Mouse (Mus musculus) hindbrain, embryonic 11.5 days (tissue): ENCODE measurements around the gene Apln. TPM values are rescaled to one million over a fixed set of nuclear protein-coding genes. Genes with fewer than 3 reads are reported as not detected.
A peak's percentile ranks its signal among the peaks of the same experiment; 100 is the strongest.

Experiments
- ATAC-seq: fragments of 200-750 bp; cut with Nextera tagmentation; 2 replicates; pipeline ENCODE4 v1.8.0; 2017; ENCODE audit warnings: mild to moderate bottlenecking, moderate TSS enrichment, moderate library complexity; ENCODE audit not compliant: low FRiP score
- DNase-seq: peaks from one replicate; pipeline ENCODE4 v3.0.0-alpha.2; 2015; ENCODE audit warnings: low spot score
- H3K27ac ChIP-seq: fragments of 300-500 bp; sonication (generic); 2 replicates; pipeline ENCODE4 v1.5.1; 2014; ENCODE audit warnings: mild to moderate bottlenecking, low read depth, low read length
- H3K27me3 ChIP-seq: fragments of 300-500 bp; sonication (generic); 2 replicates; pipeline ENCODE4 v1.6.1; 2014; ENCODE audit warnings: mild to moderate bottlenecking, low read length, moderate library complexity, mixed read lengths; ENCODE audit not compliant: control insufficient read depth, insufficient read depth
- H3K36me3 ChIP-seq: fragments of 300-500 bp; sonication (generic); 2 replicates; pipeline ENCODE4 v1.6.1; 2014; ENCODE audit warnings: mild to moderate bottlenecking, low read length, moderate library complexity, mixed read lengths; ENCODE audit not compliant: control insufficient read depth, insufficient read depth
- H3K4me1 ChIP-seq: fragments of 300-500 bp; sonication (generic); replicated peaks from 2 replicates; pipeline ENCODE4 v1.6.1; 2014; ENCODE audit warnings: low read length, mixed read lengths; ENCODE audit not compliant: control insufficient read depth, insufficient read depth
- H3K4me2 ChIP-seq: fragments of 300-500 bp; sonication (generic); replicated peaks from 2 replicates; pipeline ENCODE4 v1.6.1; 2014; ENCODE audit warnings: mild to moderate bottlenecking, low read depth, low read length
- H3K4me3 ChIP-seq: fragments of 300-500 bp; sonication (generic); 2 replicates; pipeline ENCODE4 v1.5.1; 2014; ENCODE audit warnings: low read depth, low read length
- H3K9ac ChIP-seq: fragments of 300-500 bp; sonication (generic); 2 replicates; pipeline ENCODE4 v1.6.1; 2014; ENCODE audit warnings: low read depth, low read length
- H3K9me3 ChIP-seq: fragments of 300-500 bp; sonication (generic); 2 replicates; pipeline ENCODE4 v1.6.1; 2016; ENCODE audit warnings: low read length; ENCODE audit not compliant: control insufficient read depth
- WGBS: fragments of 180-500 bp; shearing (Covaris S2); extraction: QIAGEN DNeasy Blood & Tissue Kit; methylation state at CpG from one replicate; pipeline ENCODE4 v1.1.7; 2014; 5-methylcytosine and 5-hydroxymethylcytosine counted together
- polyA plus RNA-seq: library from polyadenylated mRNA; unstranded; fragments of >200 nt; fragmentation: Nextera tagmentation; extraction: Ambion mirVana; gene quantifications from 2 replicates; pipeline ENCODE4 v1.2.1, GENCODE M21; 2014

The Apln gene
- polyA plus RNA-seq, 1 experiment from 2014 or later: 1.5 TPM

DNA sequence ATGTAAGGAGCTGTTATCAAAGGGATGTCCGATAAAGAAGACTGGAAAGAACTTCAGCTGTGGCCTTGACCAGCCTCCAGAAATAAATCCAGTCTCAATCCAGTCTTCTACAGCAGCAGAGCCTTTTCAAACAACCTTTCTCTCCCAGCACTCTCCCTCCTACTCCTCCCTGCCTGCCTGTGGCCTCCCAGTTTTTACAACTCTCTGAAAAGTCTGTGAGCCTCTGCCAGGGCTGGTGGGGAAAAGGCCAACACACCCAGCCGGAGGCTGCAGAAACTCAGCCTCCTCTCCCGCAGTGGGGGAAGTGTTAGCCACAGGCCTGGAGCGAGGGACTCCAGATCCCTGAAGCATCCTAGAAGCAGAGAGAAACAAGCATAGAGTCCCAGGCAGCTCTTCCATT, 27.8 kb upstream of the Apln start:
- Histone ChIP-seq H3K9me3 (no peaks in the 10 kb centered on the region), H3K4me1 (no peaks in the 10 kb centered on the region), H3K9ac (no peak overlapping the region), H3K27me3 (no peaks in the 10 kb centered on the region), H3K4me3 (no peak overlapping the region), H3K4me2 (no peak overlapping the region), H3K27ac (no peak overlapping the region), H3K36me3 (no peaks in the 10 kb centered on the region)
- WGBS: 90% methylated on average over 4 of the region's 4 CpGs
- ATAC-seq (no peak), DNase-seq (no peak)

DNA sequence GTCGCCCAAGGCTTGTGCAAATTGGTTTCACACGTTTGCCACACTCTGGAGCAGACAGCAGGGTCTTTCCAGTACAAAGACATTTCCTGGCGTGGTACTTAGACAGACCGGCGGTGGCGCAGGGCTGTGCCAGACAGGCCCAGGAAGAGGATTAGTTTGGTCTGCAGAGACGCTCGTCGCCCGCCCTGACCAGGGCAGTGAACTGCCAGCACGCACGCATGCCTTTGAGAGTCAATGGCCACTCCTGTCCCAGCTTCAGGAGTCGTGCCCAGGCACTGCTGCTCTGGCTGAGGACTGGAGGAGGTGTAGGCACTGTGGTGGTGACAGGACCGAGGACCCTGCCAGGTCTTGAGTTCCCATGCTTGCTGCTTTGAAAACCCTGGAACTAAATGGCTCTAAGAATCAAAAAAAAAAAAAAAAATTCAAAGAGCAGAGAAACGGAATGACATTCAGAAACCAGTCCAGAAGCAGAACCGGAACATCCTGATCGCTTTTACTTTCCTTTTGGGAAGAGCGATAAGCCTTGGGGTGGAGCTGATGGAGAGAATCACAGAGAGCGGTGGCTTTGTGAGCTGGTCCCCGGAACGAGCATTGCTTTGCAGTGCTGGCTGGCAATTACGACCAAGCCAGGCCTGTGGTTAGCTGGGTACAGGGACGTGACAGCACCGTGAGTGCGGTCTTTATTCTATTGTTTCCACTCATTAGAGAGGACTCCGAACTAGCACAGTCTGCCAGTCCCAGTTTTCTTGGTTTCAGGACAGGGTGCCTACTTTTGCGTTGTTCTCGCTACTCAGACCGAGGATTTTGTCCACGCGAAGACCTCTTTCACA, 19.7 kb upstream of the Apln start:
- peak; percentile 80 for ATAC-seq

DNA sequence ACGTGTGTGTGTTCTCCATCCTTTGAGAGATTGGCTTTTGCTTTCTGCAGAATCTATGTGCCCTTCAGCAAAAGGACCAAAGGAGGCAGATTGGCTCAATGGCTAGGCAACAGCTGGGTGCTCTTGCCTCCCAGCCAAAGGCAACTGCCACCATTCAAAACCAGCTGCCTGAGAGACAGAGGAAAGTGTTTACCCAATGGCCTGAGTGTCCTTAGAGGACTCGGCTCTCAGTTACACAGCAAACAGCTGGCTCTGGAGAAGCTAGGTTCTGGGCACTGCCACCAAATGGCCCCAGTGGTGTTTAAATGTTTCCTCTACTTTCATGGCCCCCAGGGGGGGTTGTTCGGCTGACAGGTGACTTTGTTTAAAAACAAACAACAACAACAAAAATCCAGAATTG, 19.1 kb upstream of the Apln start:
- 38% methylated on average over 3 of the region's 3 CpGs for WGBS
- Histone ChIP-seq H3K9ac (no peak overlapping the region), H3K27me3 (no peaks in the 10 kb centered on the region), H3K27ac (no peak overlapping the region), H3K4me2 (peak overlapping the region; percentile 39), H3K9me3 (no peaks in the 10 kb centered on the region), H3K36me3 (no peaks in the 10 kb centered on the region), H3K4me3 (no peak overlapping the region), H3K4me1 (no peaks in the 10 kb centered on the region)
- ATAC-seq (no peak), DNase-seq (no peak)

More for the DNA sequence above, 19.7 kb upstream of the Apln start:
- Histone ChIP-seq H3K4me3 (peak overlapping the region; percentile 17), H3K27me3 (no peaks in the 10 kb centered on the region), H3K4me1 (no peaks in the 10 kb centered on the region), H3K9me3 (no peaks in the 10 kb centered on the region), H3K9ac (no peak overlapping the region), H3K36me3 (no peaks in the 10 kb centered on the region), H3K4me2 (peak overlapping the region; percentile 39), H3K27ac (no peak overlapping the region)
- peak; percentile 51 for DNase-seq
- 30% methylated on average over 31 of the region's 31 CpGs for WGBS

DNA sequence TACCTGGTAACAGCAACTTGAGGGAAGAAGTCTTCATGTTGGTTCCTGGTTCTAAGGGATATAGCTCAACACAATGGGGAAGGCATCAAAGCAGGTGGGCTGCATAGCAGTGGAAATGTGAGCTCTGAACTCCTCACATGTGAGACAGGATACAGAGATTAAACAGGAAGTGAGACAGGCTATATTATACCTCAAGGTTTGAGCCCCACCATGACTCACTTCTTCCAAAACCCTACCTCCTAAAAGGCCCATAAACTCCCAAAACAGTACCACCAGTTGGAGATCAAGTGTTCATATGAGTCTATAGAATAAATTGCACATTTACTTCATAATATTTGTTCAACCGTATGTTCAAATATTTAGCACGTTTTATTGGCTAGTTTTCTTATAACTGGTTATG, 11.7 kb upstream of the Apln start:
- no peaks in the 10 kb centered on the region for H3K27me3 ChIP-seq
- H3K4me2 ChIP-seq: no peak overlapping the region
- no peaks in the 10 kb centered on the region for H3K36me3 ChIP-seq
- H3K27ac ChIP-seq: no peak overlapping the region
- H3K9ac ChIP-seq: no peak overlapping the region
- no peaks in the 10 kb centered on the region for H3K9me3 ChIP-seq
- whole genome bisulfite sequencing: 81% methylated on average over 2 of the region's 2 CpGs
- ATAC-seq: no peak
- no peak overlapping the region for H3K4me3 ChIP-seq
- H3K4me1 ChIP-seq: no peaks in the 10 kb centered on the region
- DNase-seq: no peak

DNA sequence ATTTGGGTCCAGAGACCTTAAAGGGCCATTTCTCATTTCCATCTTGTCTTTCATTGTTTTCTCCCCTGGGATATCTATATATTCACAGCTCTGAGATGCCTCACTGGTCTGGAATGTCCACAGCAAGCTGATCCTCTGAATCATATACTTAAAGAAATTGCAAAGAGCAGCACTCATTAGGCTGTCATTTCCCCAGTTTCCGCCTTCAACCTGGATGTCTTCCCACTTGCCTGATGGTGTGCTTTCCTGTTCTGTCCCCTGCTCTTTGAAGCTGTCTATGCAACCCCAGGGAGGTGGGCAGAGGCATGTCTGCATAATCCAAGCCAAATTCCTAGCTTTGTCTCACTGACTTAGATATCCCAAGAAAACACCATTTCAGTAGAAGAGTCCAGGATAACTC, 9.6 kb upstream of the Apln start:
- DNase-seq (no peak), ATAC-seq (no peak)
- H3K4me3 ChIP-seq: no peak overlapping the region
- H3K9ac ChIP-seq: no peak overlapping the region
- no peaks in the 10 kb centered on the region for H3K36me3 ChIP-seq
- WGBS: 86% methylated on average over 1 of the region's 1 CpGs
- no peaks in the 10 kb centered on the region for H3K4me1 ChIP-seq
- no peaks in the 10 kb centered on the region for H3K27me3 ChIP-seq
- no peaks in the 10 kb centered on the region for H3K9me3 ChIP-seq
- H3K4me2 ChIP-seq: no peak overlapping the region
- no peak overlapping the region for H3K27ac ChIP-seq

DNA sequence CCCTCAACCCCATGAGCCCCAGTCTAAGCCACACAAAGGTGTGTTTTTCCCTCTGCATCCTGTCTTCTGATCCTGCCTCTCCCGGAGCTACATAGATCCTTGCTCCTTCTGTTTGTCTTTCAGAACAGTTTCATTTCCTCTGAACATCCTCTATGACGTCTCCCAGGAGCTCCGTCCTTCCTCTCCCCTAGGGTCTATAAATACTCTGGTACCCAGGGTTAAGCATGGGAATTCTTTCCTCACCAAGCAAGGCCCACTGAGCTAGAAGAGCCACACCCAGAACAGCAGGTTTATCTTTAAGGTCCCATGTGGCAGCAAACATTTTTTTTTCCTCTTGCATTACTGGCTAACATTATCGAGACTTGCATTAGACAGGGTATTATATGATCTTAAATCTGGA, 8.1 kb upstream of the Apln start:
- no peak for ATAC-seq
- WGBS: 76% methylated on average over 4 of the region's 4 CpGs

DNA sequence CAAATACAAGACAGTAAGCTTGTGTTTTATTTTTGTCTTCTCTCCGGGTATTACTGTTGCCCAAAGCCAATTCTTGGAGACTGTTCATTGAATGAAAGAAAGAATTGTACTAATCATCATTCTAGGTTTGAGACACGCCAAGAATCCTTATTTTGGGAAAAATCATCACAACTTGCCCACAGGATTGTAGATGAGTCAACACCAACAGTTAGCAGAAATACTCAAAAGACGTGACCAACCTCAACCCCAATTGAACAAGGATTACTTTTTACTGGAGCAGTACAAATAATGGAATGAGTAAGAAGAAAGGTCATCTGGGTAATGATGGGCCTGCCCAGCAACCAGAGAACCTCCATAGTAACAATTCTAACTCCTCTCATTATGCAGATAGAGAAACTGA, 5.7 kb upstream of the Apln start:
- no peak overlapping the region for H3K27ac ChIP-seq
- WGBS: 72% methylated on average over 3 of the region's 3 CpGs

More for the DNA sequence above, 8.1 kb upstream of the Apln start:
- Histone ChIP-seq H3K27me3 (no peaks in the 10 kb centered on the region), H3K36me3 (no peaks in the 10 kb centered on the region), H3K9ac (no peak overlapping the region), H3K4me1 (no peaks in the 10 kb centered on the region), H3K4me2 (no peak overlapping the region), H3K27ac (no peak overlapping the region), H3K4me3 (no peak overlapping the region), H3K9me3 (no peaks in the 10 kb centered on the region)
- DNase-seq: no peak

DNA sequence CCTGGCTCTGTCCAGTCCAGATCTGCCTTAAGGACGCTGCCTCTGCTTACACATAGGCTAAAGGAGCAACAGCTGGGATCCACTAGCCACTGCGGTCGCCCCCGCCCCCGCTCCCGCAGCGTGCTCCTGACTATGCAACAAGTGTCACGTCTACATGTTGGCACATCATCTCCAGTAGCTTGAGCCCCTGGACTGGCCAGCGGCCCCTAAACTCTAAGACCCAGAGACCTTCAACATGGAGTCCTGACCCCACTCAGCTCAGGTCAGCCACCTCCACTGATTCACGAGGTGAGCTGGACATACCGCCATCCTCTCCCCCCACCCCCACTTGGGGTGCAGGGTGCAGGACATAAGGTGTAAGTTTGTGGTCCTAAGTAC, 898 bp downstream of the Apln start:
- no peaks in the 10 kb centered on the region for H3K36me3 ChIP-seq
- H3K4me1 ChIP-seq: 0 out of 2 replicates have a peak, but pooled peaks cover 2% of the 10 kb centered on the region
- H3K4me3 ChIP-seq: peak overlapping the region; percentile 39; the same call in 1 of the 2 replicates
- H3K9me3 ChIP-seq: no peaks in the 10 kb centered on the region
- H3K27me3 ChIP-seq: peaks cover 11% of the 10 kb centered on the region
- DNase-seq (peak; percentile 3), ATAC-seq (peak; percentile 19; the same call in 1 of the 2 replicates)
- H3K4me2 ChIP-seq: peak overlapping the region; percentile 83
- 12% methylated on average over 11 of the region's 11 CpGs for WGBS
- H3K9ac ChIP-seq: no peak overlapping the region
- no peak overlapping the region for H3K27ac ChIP-seq

More for the DNA sequence above, 5.7 kb upstream of the Apln start:
- DNase-seq: no peak
- Histone ChIP-seq H3K9ac (no peak overlapping the region), H3K4me3 (no peak overlapping the region), H3K9me3 (no peaks in the 10 kb centered on the region), H3K4me2 (no peak overlapping the region), H3K27me3 (peaks cover under 1% of the 10 kb centered on the region; the same call in 1 of the 2 replicates), H3K36me3 (no peaks in the 10 kb centered on the region), H3K4me1 (no peaks in the 10 kb centered on the region)
- ATAC-seq: no peak

DNA sequence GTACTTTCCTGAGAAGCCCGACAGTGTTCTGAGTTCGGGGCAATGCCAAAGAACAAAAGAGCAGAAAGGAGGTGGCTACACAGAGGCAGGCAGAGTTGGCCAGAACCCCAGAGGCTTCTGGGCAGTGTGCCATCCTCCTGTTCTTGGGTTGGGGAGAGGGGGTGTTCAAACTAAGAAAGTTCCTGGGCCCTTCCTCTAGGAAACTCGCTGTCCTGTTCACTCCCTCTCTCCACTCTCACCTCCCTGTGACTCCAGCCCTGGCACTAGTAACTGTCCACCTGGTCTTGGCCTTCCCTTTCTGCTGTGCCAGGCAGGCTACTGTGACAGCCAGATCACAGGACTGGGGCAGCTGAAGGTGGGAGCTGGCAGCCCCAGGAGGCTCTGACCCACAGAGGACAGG, 1.6 kb downstream of the Apln start:
- Histone ChIP-seq H3K27ac (no peak overlapping the region), H3K27me3 (peaks cover 11% of the 10 kb centered on the region), H3K4me3 (no peak overlapping the region), H3K36me3 (no peaks in the 10 kb centered on the region), H3K4me1 (0 out of 2 replicates have a peak, but pooled peaks cover 2% of the 10 kb centered on the region), H3K9ac (no peak overlapping the region), H3K4me2 (no peak overlapping the region), H3K9me3 (no peaks in the 10 kb centered on the region)
- WGBS: 96% methylated on average over 2 of the region's 3 CpGs
- DNase-seq (no peak), ATAC-seq (no peak)
